Mouse (Mus musculus) liver, embryonic 13.5 days (tissue): Measurements from ENCODE around the gene Coq8b. TPM values are rescaled to one million over a fixed set of nuclear protein-coding genes. Genes with fewer than 3 reads are reported as not detected.
A peak's percentile ranks its signal among the peaks of the same experiment; 100 is the strongest.
"Not testable (repeated sequence)": the region's sequence is repeated elsewhere in the genome, so short reads cannot be mapped to it uniquely, and the experiment has no call there.

Experiments
- ATAC-seq: fragments of 200-750 bp; cut with Nextera tagmentation; 2 replicates; pipeline ENCODE4 v1.8.0; 2017; ENCODE audit warnings: low read depth, mild to moderate bottlenecking, moderate number of reproducible peaks, moderate library complexity
- DNase-seq: peaks from one replicate; pipeline ENCODE4 v3.0.0; 2022
- H3K27ac ChIP-seq: fragments of 300-500 bp; sonication (generic); 2 replicates; pipeline ENCODE4 v1.5.1; 2015; ENCODE audit warnings: moderate library complexity, mild to moderate bottlenecking, inconsistent platforms
- H3K27me3 ChIP-seq: fragments of 300-500 bp; sonication (generic); 2 replicates; pipeline ENCODE4 v1.6.1; 2015; ENCODE audit warnings: mild to moderate bottlenecking, inconsistent platforms
- H3K36me3 ChIP-seq: fragments of 300-500 bp; sonication (generic); 2 replicates; pipeline ENCODE4 v1.6.1; 2015; ENCODE audit warnings: mild to moderate bottlenecking, inconsistent platforms
- H3K4me1 ChIP-seq: fragments of 300-500 bp; sonication (generic); replicated peaks from 2 replicates; pipeline ENCODE4 v1.6.1; 2015; ENCODE audit warnings: inconsistent platforms
- H3K4me2 ChIP-seq: fragments of 300-500 bp; sonication (generic); 2 replicates; pipeline ENCODE4 v1.6.1; 2015; ENCODE audit warnings: inconsistent platforms, mild to moderate bottlenecking, moderate library complexity
- H3K4me3 ChIP-seq: fragments of 300-500 bp; sonication (generic); replicated peaks from 2 replicates; pipeline ENCODE4 v1.5.1; 2015; ENCODE audit warnings: mild to moderate bottlenecking, inconsistent platforms
- H3K9ac ChIP-seq: fragments of 300-500 bp; sonication (generic); 2 replicates; pipeline ENCODE4 v1.6.1; 2015; ENCODE audit warnings: mild to moderate bottlenecking, inconsistent platforms
- H3K9me3 ChIP-seq: fragments of 300-500 bp; sonication (generic); replicated peaks from 2 replicates; pipeline ENCODE4 v1.6.1; 2016; ENCODE audit warnings: inconsistent platforms
- WGBS: fragments of 180-500 bp; shearing (Covaris S2); methylation state at CpG from one replicate; pipeline ENCODE4 v1.1.7; 2015; ENCODE audit not compliant: insufficient replicate concordance; 5-methylcytosine and 5-hydroxymethylcytosine counted together
- polyA plus RNA-seq: library from polyadenylated mRNA; unstranded; fragments of >200 nt; fragmentation: Nextera tagmentation; extraction: Ambion mirVana; gene quantifications from 2 replicates; pipeline ENCODE4 v1.2.1, GENCODE M21; 2015

The Coq8b gene
- polyA plus RNA-seq, 1 experiment from 2014 or later, result 15.1 TPM

DNA sequence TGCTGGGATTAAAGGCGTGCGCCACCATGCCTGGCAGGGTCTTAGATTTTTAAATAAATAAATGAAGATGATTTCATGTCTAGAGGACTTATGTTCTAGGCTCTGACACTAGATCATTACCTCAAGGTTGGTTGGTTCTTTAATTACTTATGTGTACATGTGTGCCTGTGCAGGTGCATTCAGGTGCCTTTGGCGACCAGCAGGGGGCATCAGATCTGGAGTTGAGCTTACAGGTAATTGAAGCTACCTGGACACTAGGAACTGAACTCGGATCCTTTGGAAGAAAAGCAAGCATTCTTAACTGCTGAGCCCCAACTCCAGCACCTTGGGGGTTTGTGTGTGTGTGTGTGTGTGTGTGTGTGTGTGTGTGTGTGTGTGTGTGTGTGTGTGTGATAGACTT, 2.0 kb upstream of the Coq8b start:
- 61% methylated on average over 4 of the region's 4 CpGs for WGBS
- ATAC-seq (no peak), DNase-seq (no peak)
- Histone ChIP-seq H3K4me1 (peaks cover 55% of the 10 kb centered on the region), H3K36me3 (no peaks in the 10 kb centered on the region), H3K4me2 (no peak overlapping the region), H3K4me3 (no peak overlapping the region), H3K9ac (no peak overlapping the region), H3K9me3 (no peaks in the 10 kb centered on the region), H3K27ac (no peak overlapping the region), H3K27me3 (no peaks in the 10 kb centered on the region)

- Histone ChIP-seq H3K27ac (peak overlapping the region; percentile 32; the same call in 1 of the 2 replicates), H3K9ac (no peak overlapping the region), H3K4me3 (no peak overlapping the region), H3K27me3 (no peaks in the 10 kb centered on the region), H3K36me3 (no peaks in the 10 kb centered on the region), H3K4me1 (peaks cover 45% of the 10 kb centered on the region), H3K9me3 (no peaks in the 10 kb centered on the region), H3K4me2 (no peak overlapping the region)
- DNase-seq (no peak), ATAC-seq (no peak)
- WGBS, result 68% methylated on average over 7 of the region's 7 CpGs
Observed at GRCm38 (mm10) chr7:27231693-27232331, 1.0 kb upstream of the Coq8b start.

DNA sequence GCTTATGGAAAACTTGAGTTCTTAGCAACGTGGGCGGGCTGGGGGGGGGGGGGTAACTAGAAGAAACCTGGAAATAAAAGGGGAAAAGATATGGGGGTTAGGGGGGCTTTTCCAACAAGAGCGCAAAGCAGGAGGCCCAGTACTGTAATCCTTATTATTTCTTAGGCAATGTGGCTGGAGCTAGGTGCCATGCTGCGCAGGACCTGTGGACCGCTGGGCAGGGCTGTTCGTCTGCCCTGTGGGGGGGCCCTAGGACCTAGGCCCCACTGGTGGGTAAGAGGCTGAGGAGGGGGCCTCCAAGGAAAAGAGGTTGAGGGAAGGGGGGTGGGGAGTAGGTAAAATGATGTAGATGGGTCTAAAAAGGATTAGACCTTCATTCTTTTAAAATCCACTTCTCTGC, 477 bp downstream of the Coq8b start:
- DNase-seq (no peak), ATAC-seq (no peak)
- H3K4me2 ChIP-seq, result peak overlapping the region; percentile 78
- H3K27ac ChIP-seq, result peak overlapping the region; percentile 50
- no peaks in the 10 kb centered on the region for H3K27me3 ChIP-seq
- WGBS, result 8% methylated on average over 6 of the region's 6 CpGs
- no peaks in the 10 kb centered on the region for H3K36me3 ChIP-seq
- H3K4me1 ChIP-seq, result peaks cover 32% of the 10 kb centered on the region
- no peaks in the 10 kb centered on the region for H3K9me3 ChIP-seq
- H3K9ac ChIP-seq, result peak overlapping the region; percentile 71
- peak overlapping the region; percentile 74 for H3K4me3 ChIP-seq

GRCm38 (mm10) chr7:27235726-27236125, 2.9 kb downstream of the Coq8b start:
- H3K4me3 ChIP-seq, result no peak overlapping the region
- no peak overlapping the region for H3K4me2 ChIP-seq
- H3K9ac ChIP-seq, result no peak overlapping the region
- peaks cover 23% of the 10 kb centered on the region for H3K4me1 ChIP-seq
- H3K27ac ChIP-seq, result no peak overlapping the region
- peaks cover 6% of the 10 kb centered on the region; the same call in 1 of the 2 replicates for H3K36me3 ChIP-seq
- 80% methylated on average over 2 of the region's 2 CpGs for WGBS
- H3K9me3 ChIP-seq, result no peaks in the 10 kb centered on the region
- no peak for DNase-seq
- ATAC-seq, result no peak
- no peaks in the 10 kb centered on the region for H3K27me3 ChIP-seq

GRCm38 (mm10) chr7:27237527-27237926, 4.7 kb downstream of the Coq8b start:
- no peak overlapping the region for H3K27ac ChIP-seq
- no peak overlapping the region for H3K9ac ChIP-seq
- no peaks in the 10 kb centered on the region for H3K27me3 ChIP-seq
- peaks cover 6% of the 10 kb centered on the region for H3K36me3 ChIP-seq
- H3K4me1 ChIP-seq, result peaks cover 15% of the 10 kb centered on the region
- 75% methylated on average over 2 of the region's 2 CpGs for WGBS
- ATAC-seq (no peak), DNase-seq (no peak)
- H3K4me3 ChIP-seq, result no peak overlapping the region
- H3K4me2 ChIP-seq, result no peak overlapping the region
- no peaks in the 10 kb centered on the region for H3K9me3 ChIP-seq

DNA sequence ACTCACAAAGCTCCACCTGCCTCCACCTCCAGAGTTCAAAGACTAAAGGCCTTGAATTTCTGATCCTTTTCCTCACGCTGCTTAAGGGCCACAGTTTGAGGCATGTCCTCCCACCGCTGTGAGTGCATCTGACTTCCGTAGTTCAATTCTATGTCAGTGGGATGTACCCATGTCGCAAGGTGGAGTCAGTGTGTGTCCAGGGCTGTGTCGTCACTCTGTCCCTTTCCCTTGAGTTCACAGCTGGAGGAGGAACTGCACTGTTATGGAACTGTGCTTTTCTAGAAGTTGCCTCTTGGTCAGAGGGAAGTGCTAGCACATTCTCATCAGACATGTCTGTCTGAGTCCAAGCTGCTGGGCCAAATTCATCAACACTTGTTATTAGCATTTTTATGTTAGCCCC, 5.7 kb downstream of the Coq8b start:
- no peak for DNase-seq
- Histone ChIP-seq H3K4me3 (no peak overlapping the region), H3K36me3 (peaks cover 10% of the 10 kb centered on the region), H3K4me2 (no peak overlapping the region), H3K27ac (no peak overlapping the region), H3K4me1 (peaks cover 9% of the 10 kb centered on the region), H3K27me3 (no peaks in the 10 kb centered on the region), H3K9me3 (no peaks in the 10 kb centered on the region), H3K9ac (no peak overlapping the region)
- WGBS, result 78% methylated on average over 5 of the region's 5 CpGs
- ATAC-seq, result no peak

DNA sequence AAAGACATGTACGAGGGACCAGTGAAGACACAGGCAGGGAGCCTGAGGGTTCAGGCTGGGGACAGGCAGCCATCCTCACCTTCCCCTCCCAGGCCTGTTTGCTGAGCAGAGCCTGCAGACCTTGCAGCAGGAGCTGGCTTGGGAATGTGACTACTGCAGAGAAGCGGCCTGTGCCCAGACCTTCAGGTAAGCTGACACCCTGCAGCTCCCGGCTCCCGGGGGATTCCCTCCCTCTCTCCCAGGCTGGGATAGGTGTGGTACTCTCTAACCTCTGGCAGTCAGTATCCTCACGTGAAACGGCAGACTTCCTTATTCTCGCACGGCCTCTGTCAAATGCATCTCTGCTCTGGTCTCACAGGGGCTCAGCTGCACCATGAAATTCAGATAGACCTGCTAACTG, 10.4 kb downstream of the Coq8b start:
- Histone ChIP-seq H3K27me3 (no peaks in the 10 kb centered on the region), H3K36me3 (peaks cover 25% of the 10 kb centered on the region), H3K9ac (no peak overlapping the region), H3K4me3 (no peak overlapping the region), H3K9me3 (no peaks in the 10 kb centered on the region), H3K4me2 (no peak overlapping the region), H3K4me1 (no peaks in the 10 kb centered on the region), H3K27ac (no peak overlapping the region)
- DNase-seq, result no peak
- no peak for ATAC-seq
- WGBS, result 68% methylated on average over 8 of the region's 8 CpGs

DNA sequence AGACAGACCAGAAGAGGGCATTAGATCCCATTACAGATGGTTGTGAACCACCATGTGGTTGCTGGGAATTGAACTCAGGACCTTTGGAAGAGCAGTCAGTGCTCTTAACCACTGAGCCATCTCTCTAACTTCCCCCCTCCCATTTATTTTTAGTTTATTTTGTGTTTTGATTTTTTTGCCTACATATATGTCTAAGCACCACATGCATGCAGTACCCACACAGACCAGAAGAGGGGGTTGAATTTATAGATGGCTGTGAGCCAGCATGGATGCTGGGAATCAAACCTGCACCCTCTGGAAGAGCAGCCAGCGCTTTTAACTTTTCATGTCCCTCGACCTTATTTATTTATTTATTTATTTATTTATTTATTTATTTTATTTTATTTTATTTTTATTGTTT, 11.3 kb downstream of the Coq8b start:
- not testable (repeated sequence) for H3K4me3 ChIP-seq, ATAC-seq, H3K4me1 ChIP-seq, DNase-seq, H3K27ac ChIP-seq, H3K27me3 ChIP-seq, H3K9me3 ChIP-seq, H3K9ac ChIP-seq, H3K4me2 ChIP-seq
- H3K36me3 ChIP-seq, result peaks cover 25% of the 10 kb centered on the region
- 64% methylated on average over 2 of the region's 2 CpGs for WGBS

DNA sequence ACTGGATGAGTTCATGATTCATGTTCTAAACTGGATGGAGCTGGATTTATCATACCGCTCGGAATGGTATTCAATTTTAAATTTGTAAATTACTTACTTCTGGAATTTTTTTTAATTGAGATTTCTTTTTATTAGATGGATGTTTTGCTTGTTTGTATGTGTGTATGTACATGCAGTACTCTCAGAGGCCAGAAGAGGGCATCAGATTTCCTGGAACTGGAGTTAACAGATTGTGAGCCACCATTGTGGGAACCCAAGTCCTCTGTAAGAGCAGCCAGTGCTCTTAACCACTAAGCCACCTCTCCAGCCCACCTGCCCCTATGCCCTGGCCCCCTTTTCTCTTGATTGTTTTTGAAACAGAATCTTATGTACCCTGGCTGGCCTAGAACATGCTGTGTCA, 16.3 kb downstream of the Coq8b start:
- no peaks in the 10 kb centered on the region for H3K9me3 ChIP-seq
- H3K4me2 ChIP-seq, result no peak overlapping the region
- no peak overlapping the region for H3K27ac ChIP-seq
- peaks cover 14% of the 10 kb centered on the region; the same call in 1 of the 2 replicates for H3K36me3 ChIP-seq
- ATAC-seq, result no peak
- H3K4me1 ChIP-seq, result peaks cover 18% of the 10 kb centered on the region
- no peak overlapping the region for H3K9ac ChIP-seq
- no peak overlapping the region for H3K4me3 ChIP-seq
- WGBS, result 64% methylated on average over 2 of the region's 2 CpGs
- no peak for DNase-seq
- no peaks in the 10 kb centered on the region for H3K27me3 ChIP-seq

DNA sequence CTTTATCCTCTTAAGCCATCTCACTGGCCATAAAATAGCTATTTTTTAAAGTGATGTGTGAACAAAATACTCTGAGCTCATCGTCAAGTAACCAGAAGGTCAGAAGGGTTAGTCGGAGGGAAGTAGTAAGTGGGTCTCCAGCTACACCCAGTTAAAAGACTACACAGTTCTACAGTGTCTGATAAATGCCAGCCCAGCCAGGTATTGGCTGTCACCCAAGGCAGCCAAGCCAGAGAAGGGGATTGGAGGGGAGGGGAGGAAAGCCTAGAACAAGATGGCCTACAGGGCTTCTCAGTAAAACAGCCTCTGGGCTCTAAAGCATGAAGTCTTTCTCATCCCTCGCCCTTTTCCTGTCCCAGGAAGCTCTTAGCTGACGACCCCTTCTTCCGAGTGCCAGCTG, 17.1 kb downstream of the Coq8b start:
- peaks cover 14% of the 10 kb centered on the region; the same call in 1 of the 2 replicates for H3K36me3 ChIP-seq
- H3K4me2 ChIP-seq, result no peak overlapping the region
- WGBS, result 76% methylated on average over 5 of the region's 5 CpGs
- H3K9ac ChIP-seq, result no peak overlapping the region
- no peak overlapping the region for H3K4me3 ChIP-seq
- H3K27me3 ChIP-seq, result no peaks in the 10 kb centered on the region
- peaks cover 26% of the 10 kb centered on the region for H3K4me1 ChIP-seq
- ATAC-seq (no peak), DNase-seq (no peak)
- H3K27ac ChIP-seq, result no peak overlapping the region
- no peaks in the 10 kb centered on the region for H3K9me3 ChIP-seq

- no peak for DNase-seq
- 52% methylated on average over 6 of the region's 6 CpGs for WGBS
- no peaks in the 10 kb centered on the region for H3K9me3 ChIP-seq
- peak overlapping the region; percentile 72 for H3K27ac ChIP-seq
- peak overlapping the region; percentile 18; the same call in 1 of the 2 replicates for H3K4me3 ChIP-seq
- H3K36me3 ChIP-seq, result peaks cover 7% of the 10 kb centered on the region; the same call in 1 of the 2 replicates
- H3K27me3 ChIP-seq, result no peaks in the 10 kb centered on the region
- H3K4me2 ChIP-seq, result peak overlapping the region; percentile 44
- ATAC-seq, result peak; percentile 83
- H3K4me1 ChIP-seq, result peaks cover 46% of the 10 kb centered on the region
- no peak overlapping the region; the same call in 1 of the 2 replicates for H3K9ac ChIP-seq
Observed at GRCm38 (mm10) chr7:27251946-27252345, 19.1 kb downstream of the Coq8b start.

DNA sequence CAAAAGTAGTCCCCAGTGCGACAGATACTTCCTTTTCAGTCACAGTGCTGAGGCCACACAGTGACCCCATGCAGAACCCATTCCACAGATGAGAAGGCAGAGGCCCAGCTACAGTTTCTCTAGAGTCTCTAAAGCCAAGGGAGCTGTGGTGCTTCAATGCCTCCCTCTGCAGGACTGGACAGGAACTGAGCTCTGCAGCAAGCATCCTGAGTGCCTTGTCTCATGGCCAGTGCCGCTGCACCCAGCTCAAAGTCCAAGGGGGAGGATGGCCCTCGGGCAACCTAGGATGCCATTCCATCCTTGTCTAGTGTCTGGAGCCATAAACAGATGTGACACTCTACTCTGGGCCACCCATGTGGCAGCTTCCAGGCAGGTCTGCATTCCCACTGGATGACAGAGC, 22.9 kb downstream of the Coq8b start:
- 0 out of 2 replicates have a peak, but pooled peaks cover 4% of the 10 kb centered on the region for H3K36me3 ChIP-seq
- ATAC-seq (no peak), DNase-seq (no peak)
- H3K27me3 ChIP-seq, result peaks cover 8% of the 10 kb centered on the region; the same call in 1 of the 2 replicates
- 67% methylated on average over 3 of the region's 3 CpGs for WGBS
- no peak overlapping the region for H3K27ac ChIP-seq
- no peak overlapping the region for H3K4me2 ChIP-seq
- no peak overlapping the region for H3K4me3 ChIP-seq
- H3K4me1 ChIP-seq, result peaks cover 70% of the 10 kb centered on the region
- no peaks in the 10 kb centered on the region for H3K9me3 ChIP-seq
- H3K9ac ChIP-seq, result no peak overlapping the region
